Mouse (Mus musculus) urinary bladder, adult 2 months (tissue): ENCODE results near the gene Wdr35. TPM values are rescaled to one million over a fixed set of nuclear protein-coding genes. Genes with fewer than 3 reads are reported as not detected.
"Not testable (repeated sequence)": the region's sequence is repeated elsewhere in the genome, so short reads cannot be mapped to it uniquely, and the experiment has no call there.

Experiments used
- DNase-seq: peaks from one replicate; pipeline ENCODE4 v3.0.0; 2022; ENCODE audit warnings: low spot score
- polyA plus RNA-seq: library from polyadenylated mRNA; depleted of rRNA; stranded (reverse); fragments of >200 nt; gene quantifications from 2 replicates; pipeline ENCODE4 v1.2.3, GENCODE M21; 2012; rRNA removed

The Wdr35 gene
- polyA plus RNA-seq: 10.5 and 12.2 TPM in 2 replicates

GRCm38 (mm10) chr12:8973820-8974465, at the start of gene Wdr35:
Gene Wdr35 (plus strand): TSS chr12:8973892.
- peak; percentile 77 for DNase-seq

GRCm38 (mm10) chr12:8927652-8928051, 46.0 kb upstream of the Wdr35 start:
- DNase-seq: no peak

- no peak for DNase-seq
Observed at GRCm38 (mm10) chr12:8928766-8929165, 44.9 kb upstream of the Wdr35 start.

GRCm38 (mm10) chr12:8931083-8931482, 42.6 kb upstream of the Wdr35 start:
- DNase-seq: no peak

DNA sequence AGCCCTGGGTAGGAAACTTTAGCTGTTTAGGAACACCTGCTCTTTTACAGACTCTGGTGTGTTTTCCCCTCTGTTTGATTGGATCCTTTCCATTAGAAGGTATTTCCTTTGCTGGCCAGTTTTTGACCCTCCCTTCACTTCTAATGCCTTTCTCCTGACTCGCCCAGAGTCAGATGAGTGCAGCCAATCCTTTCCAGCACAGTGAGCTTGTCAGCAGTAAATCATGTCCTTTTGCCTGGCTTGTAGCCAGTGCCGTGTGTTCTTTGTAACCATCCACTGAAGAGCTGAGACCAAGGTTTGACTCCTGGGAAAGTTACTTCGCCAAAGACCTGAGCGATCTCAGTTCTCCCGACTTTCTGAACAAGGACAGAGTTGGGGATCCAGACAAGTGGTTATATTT, 38.3 kb upstream of the Wdr35 start:
- no peak for DNase-seq

DNA sequence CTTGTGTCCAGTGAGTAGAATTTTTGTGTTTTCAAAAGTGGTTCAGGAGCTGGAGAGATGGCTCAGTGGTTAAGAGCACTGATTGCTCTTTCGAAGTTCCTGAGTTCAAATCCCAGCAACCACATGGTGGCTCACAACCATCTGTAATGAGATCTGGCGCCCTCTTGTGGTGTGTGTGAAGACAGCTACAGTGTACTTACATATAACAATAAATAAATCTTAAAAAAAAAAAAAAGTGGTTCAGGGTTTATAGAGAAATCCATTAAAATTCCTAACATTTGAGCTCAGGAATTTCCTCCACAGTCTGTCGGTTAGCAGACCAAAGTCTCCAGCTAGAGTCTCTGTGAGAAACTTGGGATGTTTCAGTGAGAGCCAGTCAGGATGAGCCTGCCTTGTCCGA, 37.5 kb upstream of the Wdr35 start:
- not testable (repeated sequence) for DNase-seq

DNA sequence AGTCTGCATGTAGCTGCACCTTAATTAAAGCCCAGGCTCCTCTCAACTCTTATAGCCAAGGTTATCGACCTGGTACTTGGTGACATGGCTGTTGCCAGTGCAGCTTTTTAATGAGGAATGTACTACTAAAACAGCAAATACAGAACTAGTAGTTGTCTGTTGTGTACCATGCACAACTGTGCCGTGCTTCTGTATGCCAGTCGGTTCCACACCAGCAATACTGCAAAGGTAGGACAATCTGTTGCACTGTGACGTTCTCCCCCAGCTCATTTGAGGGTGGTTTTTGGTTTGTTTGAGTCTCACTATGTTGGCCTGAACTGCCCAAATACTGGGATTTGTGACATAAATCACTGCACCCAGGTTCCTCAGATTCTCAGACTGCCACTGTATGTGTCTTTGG, 34.2 kb upstream of the Wdr35 start:
- no peak for DNase-seq

DNA sequence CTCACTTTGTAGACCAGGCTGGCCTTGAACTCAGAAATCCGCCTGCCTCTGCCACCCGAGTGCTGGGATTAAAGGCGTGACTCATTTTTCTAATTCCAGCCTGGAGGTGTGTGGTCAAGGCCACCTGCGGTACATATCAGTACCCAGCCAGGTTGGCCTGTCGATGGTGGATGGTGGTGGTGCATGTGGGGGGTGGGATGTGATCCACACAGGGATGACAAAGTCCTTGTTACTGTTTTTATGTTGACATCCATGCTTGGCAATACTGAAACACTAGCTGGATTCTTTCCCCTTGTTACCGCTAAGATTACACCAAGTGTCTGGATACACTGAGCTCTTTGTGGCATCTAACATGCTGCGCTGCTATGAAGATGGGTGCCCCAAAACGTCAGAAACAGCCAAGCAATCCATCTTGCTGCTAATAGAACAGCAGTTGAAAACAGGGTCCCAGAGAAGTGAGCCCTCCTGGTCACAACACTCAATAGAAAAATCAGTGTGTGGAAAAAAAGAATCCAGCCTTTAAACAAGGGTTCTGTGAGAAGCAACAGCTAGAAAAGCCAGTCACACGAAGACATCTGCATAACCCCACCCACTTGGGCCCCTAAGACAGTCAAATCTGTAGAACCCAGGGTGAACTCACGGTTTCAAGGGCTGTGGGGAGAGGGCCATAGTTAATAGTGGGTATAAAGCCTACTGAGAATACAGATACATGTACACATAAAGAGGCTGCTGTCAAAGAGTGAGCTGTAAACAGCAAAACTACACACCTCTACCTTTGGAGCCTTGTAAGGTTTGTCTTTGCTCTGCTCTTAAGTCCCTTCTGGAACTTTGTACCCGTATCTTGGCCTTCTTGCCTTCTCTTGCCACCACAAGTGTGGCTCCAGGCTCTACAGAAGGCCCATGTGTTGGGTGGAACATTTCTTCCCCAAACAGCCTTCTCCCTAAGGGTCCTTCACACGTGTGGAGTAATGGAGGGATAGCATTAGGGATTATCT, 33.4 kb upstream of the Wdr35 start:
- no peak for DNase-seq

DNA sequence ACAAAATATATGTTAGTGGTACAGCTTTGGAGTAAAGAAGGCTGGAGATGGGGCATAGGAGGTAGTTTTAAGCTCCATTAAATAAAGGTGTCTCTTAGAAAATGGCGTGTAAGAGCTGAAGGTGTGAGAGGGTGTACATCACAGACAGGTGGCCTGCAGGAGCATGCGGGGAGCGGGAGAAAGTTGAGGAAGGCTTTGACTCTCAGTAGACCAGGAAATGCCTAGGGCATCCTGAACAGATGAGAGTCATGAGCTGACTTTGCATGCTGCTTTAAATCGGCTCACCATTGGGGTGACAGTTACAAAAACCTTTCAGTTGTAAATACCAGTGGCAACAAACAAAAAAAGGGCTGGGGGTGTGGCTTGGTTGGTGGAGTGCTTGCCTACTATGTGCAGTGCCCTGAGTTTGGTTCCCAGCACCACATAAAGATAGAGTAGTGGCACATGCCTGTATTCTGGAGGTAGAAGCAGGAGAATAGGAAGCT, 32.5 kb upstream of the Wdr35 start:
- DNase-seq: no peak

- DNase-seq: no peak
Observed at GRCm38 (mm10) chr12:8941699-8942392, 31.8 kb upstream of the Wdr35 start.

DNA sequence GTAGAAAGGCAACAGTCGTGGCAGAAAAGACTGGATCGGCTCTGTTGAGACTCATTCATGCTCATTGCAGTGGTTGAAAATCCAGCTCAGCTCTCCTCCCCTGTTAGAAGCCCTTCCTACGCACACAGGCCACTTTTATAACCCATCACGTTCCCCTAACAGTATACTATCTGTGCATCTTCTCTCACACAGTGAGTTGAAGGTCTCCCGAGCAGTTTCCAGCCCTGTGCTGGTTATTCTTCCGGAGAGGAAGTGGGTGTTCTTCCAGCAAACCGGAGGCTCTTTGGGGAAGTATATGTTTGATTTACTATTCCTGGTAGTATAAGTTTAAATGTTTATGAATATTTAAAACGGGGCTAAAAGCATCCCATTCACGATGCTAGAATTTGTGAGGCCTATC, 26.5 kb upstream of the Wdr35 start:
- DNase-seq: no peak

DNA sequence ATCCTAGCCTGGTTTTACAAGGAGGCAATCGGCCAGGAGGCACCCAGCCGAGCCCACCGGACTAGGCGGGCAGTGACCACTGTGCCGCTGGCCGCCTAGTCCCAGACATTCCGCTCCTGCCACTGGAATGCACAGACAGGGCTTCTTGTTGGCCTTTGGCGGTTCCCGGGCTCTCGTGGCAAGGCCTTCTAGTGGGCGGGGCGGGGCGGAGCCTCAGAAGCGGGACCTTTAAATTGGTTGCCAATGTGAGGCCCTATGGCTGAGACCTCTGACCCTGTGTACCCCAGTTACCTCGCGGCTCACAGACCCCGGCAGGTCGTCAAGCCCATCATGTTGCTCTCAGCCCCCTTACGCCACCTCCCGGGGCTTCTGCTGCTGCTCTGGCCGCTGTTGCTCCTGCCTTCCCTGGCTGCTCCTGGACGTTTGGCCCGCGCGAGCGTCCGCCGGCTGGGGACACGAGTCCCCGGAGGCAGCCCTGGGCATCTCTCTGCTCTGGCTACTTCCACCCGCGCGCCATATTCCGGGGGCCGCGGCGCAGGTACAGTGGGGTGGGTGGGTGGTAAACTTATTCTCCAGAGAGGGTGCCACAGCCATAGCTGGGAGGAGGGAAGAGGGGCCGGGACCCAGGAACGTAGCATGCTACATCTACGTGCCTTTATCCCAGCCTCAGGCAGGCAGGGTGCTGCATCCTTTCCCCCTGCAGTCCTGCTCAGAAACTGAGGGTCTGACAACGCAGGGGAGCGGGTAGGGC, 25.8 kb upstream of the Wdr35 start, which contains the start of gene Matn3:
TSS of gene Matn3 (plus strand) at position 216 of the 751 bp plus-strand sequence.
- peak; percentile 45 for DNase-seq

GRCm38 (mm10) chr12:8953136-8953535, 20.6 kb upstream of the Wdr35 start:
- no peak for DNase-seq

DNA sequence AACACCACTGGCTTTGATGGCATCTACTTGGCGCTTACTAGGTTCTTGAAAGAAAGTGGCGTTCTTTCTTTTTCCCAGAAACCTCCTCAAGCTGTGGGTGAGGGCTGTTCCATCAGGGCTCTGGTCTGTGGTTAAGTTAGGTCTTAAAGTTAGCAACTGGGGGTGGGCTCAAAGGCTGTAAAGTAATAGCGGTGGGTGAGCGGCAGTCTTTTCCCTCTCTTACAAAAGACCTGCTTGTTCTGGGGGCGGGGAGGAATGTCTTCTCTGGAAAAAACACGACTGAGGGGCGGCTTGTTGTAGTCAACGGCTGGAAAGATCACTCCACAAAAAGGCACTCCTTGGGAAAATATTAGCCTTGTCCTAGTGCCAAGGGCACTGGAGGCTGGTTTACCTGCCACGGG, 19.5 kb upstream of the Wdr35 start:
- DNase-seq: no peak

DNA sequence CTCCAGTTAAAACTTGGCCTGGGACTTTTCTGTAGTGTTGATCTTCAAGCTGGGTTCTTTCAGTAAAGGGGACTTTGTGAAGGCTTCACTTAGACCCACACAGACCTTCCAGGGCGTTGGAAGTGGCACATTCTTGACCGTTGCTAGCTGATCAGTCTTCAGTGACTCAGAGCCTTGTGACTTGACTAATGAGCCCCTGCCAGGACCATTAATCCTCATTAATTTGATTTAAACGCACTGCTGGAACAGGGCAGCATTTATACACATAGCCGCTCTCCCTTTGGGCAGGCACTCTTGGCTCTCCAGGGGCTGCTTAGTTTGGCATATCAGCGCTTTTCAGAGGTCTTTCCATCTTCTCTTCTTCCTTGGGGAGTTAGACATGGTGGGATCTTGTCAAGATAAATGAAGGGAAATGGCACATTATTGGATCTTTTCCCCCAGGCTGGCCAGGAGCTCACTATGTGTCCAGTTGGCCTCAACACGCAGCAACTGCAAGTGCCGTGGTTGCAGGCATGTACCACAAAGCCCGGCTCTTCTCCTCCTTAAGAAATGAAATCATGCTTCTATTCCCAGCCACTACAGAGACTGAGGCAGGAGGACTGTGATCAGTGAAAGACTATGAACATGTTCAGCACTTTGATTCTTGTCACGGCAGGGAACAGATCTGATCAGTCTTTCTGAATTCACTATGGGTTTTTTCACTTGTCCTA, 11.9 kb upstream of the Wdr35 start:
- DNase-seq: no peak

GRCm38 (mm10) chr12:8969828-8970227, 3.9 kb upstream of the Wdr35 start:
- no peak for DNase-seq

- DNase-seq: no peak
Observed at GRCm38 (mm10) chr12:8975076-8975475, 1.4 kb downstream of the Wdr35 start.

- no peak for DNase-seq
Observed at GRCm38 (mm10) chr12:8993231-8993630, 19.5 kb downstream of the Wdr35 start.

DNA sequence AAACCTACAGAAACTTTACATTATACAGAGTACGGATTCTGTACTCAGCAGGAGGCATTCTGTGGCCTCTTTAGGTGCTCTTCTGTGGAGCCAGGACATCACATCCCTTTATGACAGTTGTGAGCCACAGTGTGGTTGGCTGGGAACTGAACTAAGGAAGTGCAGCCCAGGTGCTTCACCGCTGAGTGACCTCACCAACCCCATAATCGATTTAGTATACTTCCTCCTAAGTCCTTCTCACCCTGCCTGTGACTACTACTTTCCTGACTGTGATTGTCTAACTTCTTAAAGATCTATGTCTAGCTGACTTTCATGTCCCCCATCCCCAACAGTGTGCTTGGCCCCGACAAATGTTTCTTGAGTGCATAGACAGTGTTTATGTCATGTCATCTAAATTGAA, 24.6 kb downstream of the Wdr35 start:
- no peak for DNase-seq

DNA sequence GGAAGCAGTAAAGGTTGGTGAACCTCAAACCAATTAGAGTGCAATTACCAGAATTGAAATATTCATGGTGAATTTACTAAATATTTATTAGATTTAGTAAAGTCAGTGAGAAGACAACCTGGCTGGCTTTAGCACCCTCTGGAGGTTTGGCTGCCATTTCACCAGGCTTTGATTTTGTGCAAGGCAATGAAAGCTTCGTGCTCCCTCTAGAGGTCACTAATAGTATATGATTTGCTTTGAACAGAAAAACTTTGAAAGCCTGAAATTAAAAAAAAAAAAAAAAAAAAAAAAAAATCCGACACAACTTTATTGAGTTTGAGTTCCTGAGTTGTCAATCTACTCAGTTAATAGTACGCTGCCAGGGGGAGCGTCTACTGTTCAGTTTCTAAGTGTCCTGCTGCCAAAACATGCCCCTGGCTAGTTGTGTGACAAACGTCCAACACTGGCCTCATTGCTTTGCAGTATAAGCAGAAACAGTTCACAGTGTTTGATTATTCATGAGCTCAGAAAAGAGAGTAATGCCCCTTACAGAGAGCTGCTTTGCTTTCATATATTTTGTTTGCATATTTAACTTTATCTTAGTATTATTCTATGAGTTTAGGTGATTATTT, 28.5 kb downstream of the Wdr35 start:
- no peak for DNase-seq
